Mouse (Mus musculus): ENCODE measurements around the gene Arrb1. TPM values are rescaled to one million over a fixed set of nuclear protein-coding genes. Genes with fewer than 3 reads are reported as not detected.
A peak's percentile ranks its signal among the peaks of the same experiment; 100 is the strongest.

Gene Arrb1
- polyA plus RNA-seq, 1 experiment from 2014 or later = 97.2 TPM

GRCm38 (mm10) chr7:99537183-99537756 is 2.0 kb downstream of the Arrb1 start:
- Histone ChIP-seq H3K9me3 (replicated peaks) (no peaks in the 10 kb centered on the region), H3K27ac (replicated peaks) (peak overlapping the region; percentile 94), H3K4me3 (replicated peaks) (peak overlapping the region; percentile 87), H3K9ac (peak overlapping the region; percentile 95), H3K36me3 (replicated peaks) (0 out of 2 replicates have a peak, but pooled peaks cover 10% of the 10 kb centered on the region), H3K4me1 (replicated peaks) (peaks cover 93% of the 10 kb centered on the region), H3K27me3 (no peaks in the 10 kb centered on the region), H3K4me2 (peak overlapping the region; percentile 97)
- 51% methylated on average over 5 of the region's 5 CpGs for WGBS (ENCODE audit: insufficient replicate concordance)
- no peak for ATAC-seq (ENCODE audit: insufficient read depth)

- ATAC-seq (ENCODE audit: insufficient read depth) = no peak
- H3K4me1 ChIP-seq (replicated peaks) = peaks cover 90% of the 10 kb centered on the region
- H3K36me3 ChIP-seq (replicated peaks) = peaks cover 17% of the 10 kb centered on the region; the same call in 1 of the 2 replicates
- no peak overlapping the region for H3K4me2 ChIP-seq
- H3K4me3 ChIP-seq (replicated peaks) = no peak overlapping the region
- no peak overlapping the region for H3K9ac ChIP-seq
- H3K9me3 ChIP-seq (replicated peaks) = no peaks in the 10 kb centered on the region
- no peaks in the 10 kb centered on the region for H3K27me3 ChIP-seq
- WGBS (ENCODE audit: insufficient replicate concordance) = 84% methylated on average over 4 of the region's 4 CpGs
- 0 out of 2 replicates have a peak overlapping the region, but pooled peaks have one; percentile 41 for H3K27ac ChIP-seq (replicated peaks)
Observed at GRCm38 (mm10) chr7:99538421-99538820, 3.2 kb downstream of the Arrb1 start.

GRCm38 (mm10) chr7:99539201-99539891 is 4.1 kb downstream of the Arrb1 start:
- Histone ChIP-seq H3K4me3 (replicated peaks) (no peak overlapping the region), H3K9me3 (replicated peaks) (no peaks in the 10 kb centered on the region), H3K36me3 (replicated peaks) (peaks cover 21% of the 10 kb centered on the region; the same call in 1 of the 2 replicates), H3K9ac (no peak overlapping the region), H3K27ac (replicated peaks) (peak overlapping the region; percentile 41), H3K4me1 (replicated peaks) (peaks cover 83% of the 10 kb centered on the region), H3K4me2 (peak overlapping the region; percentile 9; the same call in 1 of the 2 replicates), H3K27me3 (no peaks in the 10 kb centered on the region)
- WGBS (ENCODE audit: insufficient replicate concordance) = 37% methylated on average over 8 of the region's 8 CpGs
- no peak for ATAC-seq (ENCODE audit: insufficient read depth)

- H3K9me3 ChIP-seq (replicated peaks) = no peaks in the 10 kb centered on the region
- ATAC-seq (ENCODE audit: insufficient read depth) = no peak
- H3K36me3 ChIP-seq (replicated peaks) = peaks cover 21% of the 10 kb centered on the region; the same call in 1 of the 2 replicates
- 79% methylated on average over 2 of the region's 2 CpGs for WGBS (ENCODE audit: insufficient replicate concordance)
- no peak overlapping the region for H3K4me3 ChIP-seq (replicated peaks)
- H3K4me1 ChIP-seq (replicated peaks) = peaks cover 83% of the 10 kb centered on the region
- H3K27me3 ChIP-seq = no peaks in the 10 kb centered on the region
- peak overlapping the region; percentile 41; the same call in 1 of the 2 replicates for H3K27ac ChIP-seq (replicated peaks)
- no peak overlapping the region for H3K9ac ChIP-seq
- H3K4me2 ChIP-seq = 0 out of 2 replicates have a peak overlapping the region, but pooled peaks have one; percentile 9
Observed at GRCm38 (mm10) chr7:99540016-99540415, 4.8 kb downstream of the Arrb1 start.

GRCm38 (mm10) chr7:99541204-99541603 is 5.9 kb downstream of the Arrb1 start:
- 56% methylated on average over 5 of the region's 5 CpGs for WGBS (ENCODE audit: insufficient replicate concordance)
- ATAC-seq (ENCODE audit: insufficient read depth) = no peak
- H3K4me1 ChIP-seq (replicated peaks) = peaks cover 84% of the 10 kb centered on the region

GRCm38 (mm10) chr7:99544272-99544671 is 9.0 kb downstream of the Arrb1 start:
- ATAC-seq (ENCODE audit: insufficient read depth) = no peak
- Histone ChIP-seq H3K27me3 (no peaks in the 10 kb centered on the region), H3K27ac (replicated peaks) (no peak overlapping the region; the same call in none of the 2 replicates), H3K9ac (no peak overlapping the region), H3K4me1 (replicated peaks) (peaks cover 71% of the 10 kb centered on the region), H3K9me3 (replicated peaks) (no peaks in the 10 kb centered on the region), H3K4me2 (no peak overlapping the region), H3K4me3 (replicated peaks) (no peak overlapping the region), H3K36me3 (replicated peaks) (peaks cover 18% of the 10 kb centered on the region; the same call in 1 of the 2 replicates)
- WGBS (ENCODE audit: insufficient replicate concordance) = 46% methylated on average over 6 of the region's 6 CpGs

More at GRCm38 (mm10) chr7:99541204-99541603, 5.9 kb downstream of the Arrb1 start:
- Histone ChIP-seq H3K4me3 (replicated peaks) (no peak overlapping the region), H3K4me2 (no peak overlapping the region), H3K27ac (replicated peaks) (no peak overlapping the region), H3K27me3 (no peaks in the 10 kb centered on the region), H3K9ac (no peak overlapping the region), H3K9me3 (replicated peaks) (no peaks in the 10 kb centered on the region), H3K36me3 (replicated peaks) (peaks cover 21% of the 10 kb centered on the region; the same call in 1 of the 2 replicates)

- Histone ChIP-seq H3K4me3 (replicated peaks) (no peak overlapping the region), H3K9me3 (replicated peaks) (no peaks in the 10 kb centered on the region), H3K4me1 (replicated peaks) (peaks cover 65% of the 10 kb centered on the region), H3K4me2 (peak overlapping the region; percentile 19; the same call in 1 of the 2 replicates), H3K9ac (no peak overlapping the region), H3K27me3 (no peaks in the 10 kb centered on the region), H3K27ac (replicated peaks) (peak overlapping the region; percentile 74), H3K36me3 (replicated peaks) (peaks cover 34% of the 10 kb centered on the region)
- WGBS (ENCODE audit: insufficient replicate concordance) = 22% methylated on average over 10 of the region's 10 CpGs
- peak; percentile 53 for ATAC-seq (ENCODE audit: insufficient read depth)
Observed at GRCm38 (mm10) chr7:99545885-99546745, 10.8 kb downstream of the Arrb1 start.

- no peak overlapping the region for H3K9ac ChIP-seq
- WGBS (ENCODE audit: insufficient replicate concordance) = 46% methylated on average over 10 of the region's 11 CpGs
- peak overlapping the region; percentile 43; the same call in 1 of the 2 replicates for H3K27ac ChIP-seq (replicated peaks)
- no peaks in the 10 kb centered on the region for H3K9me3 ChIP-seq (replicated peaks)
- H3K4me2 ChIP-seq = no peak overlapping the region
- H3K4me3 ChIP-seq (replicated peaks) = no peak overlapping the region
- no peak for ATAC-seq (ENCODE audit: insufficient read depth)
- H3K4me1 ChIP-seq (replicated peaks) = peaks cover 64% of the 10 kb centered on the region
- no peaks in the 10 kb centered on the region for H3K27me3 ChIP-seq
- H3K36me3 ChIP-seq (replicated peaks) = peaks cover 37% of the 10 kb centered on the region
Observed at GRCm38 (mm10) chr7:99547584-99548487, 12.6 kb downstream of the Arrb1 start.

GRCm38 (mm10) chr7:99549668-99550067 is 14.4 kb downstream of the Arrb1 start:
- Histone ChIP-seq H3K27me3 (no peaks in the 10 kb centered on the region), H3K9me3 (replicated peaks) (no peaks in the 10 kb centered on the region), H3K27ac (replicated peaks) (peak overlapping the region; percentile 45), H3K9ac (no peak overlapping the region), H3K36me3 (replicated peaks) (peaks cover 31% of the 10 kb centered on the region), H3K4me1 (replicated peaks) (peaks cover 61% of the 10 kb centered on the region), H3K4me2 (no peak overlapping the region), H3K4me3 (replicated peaks) (no peak overlapping the region)
- no peak for ATAC-seq (ENCODE audit: insufficient read depth)
- WGBS (ENCODE audit: insufficient replicate concordance) = 72% methylated on average over 5 of the region's 5 CpGs

- no peak overlapping the region for H3K4me3 ChIP-seq (replicated peaks)
- H3K4me2 ChIP-seq = no peak overlapping the region
- H3K9ac ChIP-seq = no peak overlapping the region
- H3K4me1 ChIP-seq (replicated peaks) = peaks cover 49% of the 10 kb centered on the region
- WGBS (ENCODE audit: insufficient replicate concordance) = 91% methylated on average over 3 of the region's 3 CpGs
- H3K36me3 ChIP-seq (replicated peaks) = peaks cover 31% of the 10 kb centered on the region
- no peak for ATAC-seq (ENCODE audit: insufficient read depth)
- no peaks in the 10 kb centered on the region for H3K9me3 ChIP-seq (replicated peaks)
- H3K27ac ChIP-seq (replicated peaks) = no peak overlapping the region
- H3K27me3 ChIP-seq = no peaks in the 10 kb centered on the region
Observed at GRCm38 (mm10) chr7:99551623-99552022, 16.4 kb downstream of the Arrb1 start.
